8 mouse cellular contexts compared by ENCODE assay signal in genomic region chr15:78914823-78915659, GRCm38 (mm10). TPM values are rescaled to one million over a fixed set of nuclear protein-coding genes. Genes with fewer than 3 reads are reported as not detected.
DNase-seq lines count a peak whose midpoint lies in the region; ATAC-seq and TF ChIP-seq lines count a peak whose summit lies in the region.

No protein-coding gene starts in this region.

- peaks cover 21% of the 10 kb centered on the region for H3K79me2 ChIP-seq in MEL (ENCODE audit: control insufficient read depth, insufficient read depth, low read length, poor library complexity)

- 51% methylated on average over 8 of the region's 8 CpGs for WGBS in heart, embryonic 14.5 days
- WGBS in forebrain, postnatal 0 days: 43% methylated on average over 8 of the region's 8 CpGs
- WGBS in midbrain, embryonic 10.5 days: 55% methylated on average over 8 of the region's 8 CpGs

- peaks cover 10 to 20% of the 10 kb centered on the region in 2 experiments; a peak in 3 of 4 replicates for H3K4me1 ChIP-seq in heart, embryonic 14.5 days (ENCODE audit: control insufficient read depth in 2 of 2, insufficient read depth in 2 of 2, low read length in 2 of 2)
- peaks cover 4 to 28% of the 10 kb centered on the region in 2 experiments for H3K4me1 ChIP-seq in MEL (ENCODE audit: control insufficient read depth in 1 of 2, insufficient read depth in 2 of 2, low read length in 2 of 2)
- H3K4me1 ChIP-seq in forebrain, postnatal 0 days (ENCODE audit: insufficient read depth): peaks cover 25% of the 10 kb centered on the region
- peaks cover 51% of the 10 kb centered on the region for H3K4me1 ChIP-seq in midbrain, embryonic 10.5 days

- H3K4me2 ChIP-seq in heart, embryonic 14.5 days (ENCODE audit: low read length): peak overlapping the region; percentile 98
- H3K4me2 ChIP-seq in forebrain, postnatal 0 days (ENCODE audit: low read depth): peak overlapping the region; percentile 84

- peak overlapping the region; percentile 80 for H3K9ac ChIP-seq in heart, embryonic 14.5 days (ENCODE audit: low read length)
- peak overlapping the region; percentile 73 for H3K9ac ChIP-seq in MEL (ENCODE audit: control insufficient read depth, low read depth, low read length, poor library complexity, severe bottlenecking)
- peak overlapping the region; percentile 83 for H3K9ac ChIP-seq in forebrain, postnatal 0 days

- DNase-seq in heart, adult 11 months: no peak
- no peak for DNase-seq in MEL (ENCODE audit: low read depth, low spot score)
- DNase-seq in forebrain, postnatal 0 days: peak; percentile 17
- no peak for DNase-seq in midbrain, embryonic 10.5 days (ENCODE audit: low spot score)
- DNase-seq in adrenal gland, adult 18-20 months (ENCODE audit: low spot score in 2 of 2): no peak
- no peak for DNase-seq in spleen, postnatal 4 days (ENCODE audit: low spot score in 2 of 2)
- DNase-seq in left cerebral cortex, adult 11 months (ENCODE audit: low spot score): no peak

- no peaks in the 10 kb centered on the region for H3K9me3 ChIP-seq in heart, embryonic 14.5 days (ENCODE audit: control insufficient read depth, low read length)
- no peaks in the 10 kb centered on the region for H3K9me3 ChIP-seq in MEL (replicated peaks; ENCODE audit: insufficient read depth, low read length)
- no peaks in the 10 kb centered on the region for H3K9me3 ChIP-seq in forebrain, postnatal 0 days (ENCODE audit: low read length)
- no peaks in the 10 kb centered on the region for H3K9me3 ChIP-seq in midbrain, embryonic 10.5 days (replicated peaks)

- no peak for TF ChIP-seq EP300 in MEL (IDR thresholded peaks at IDR 0.05; ENCODE audit: low read depth in 1 of 2, low read length in 2 of 2)

- no peak for TF ChIP-seq RAD21 in MEL (IDR thresholded peaks at IDR 0.05; ENCODE audit: low read depth, low read length)

- no peak for TF ChIP-seq POLR2A in MEL (IDR thresholded peaks at IDR 0.05; ENCODE audit: control insufficient read depth in 1 of 2, insufficient read depth in 1 of 2, low read depth in 1 of 2, low read length in 2 of 2, poor library complexity in 1 of 2)

- no peak for TF ChIP-seq CTCF in MEL (IDR thresholded peaks at IDR 0.05 in 2 of 3, conservative IDR thresholded peaks at IDR 0.05 in 1 of 3; ENCODE audit: control insufficient read depth in 1 of 3, insufficient read depth in 1 of 3, low read depth in 2 of 3, low read length in 3 of 3, poor library complexity in 1 of 3, severe bottlenecking in 1 of 3)
- no peak for TF ChIP-seq CTCF in forebrain, postnatal 0 days (IDR thresholded peaks at IDR 0.05; ENCODE audit: low read depth)

- H3K36me3 ChIP-seq in heart, embryonic 14.5 days (ENCODE audit: control insufficient read depth, insufficient read depth, low read length): peaks cover 35% of the 10 kb centered on the region
- peaks cover 0 to 9% of the 10 kb centered on the region in 2 experiments; a peak in 2 of 4 replicates for H3K36me3 ChIP-seq in MEL (ENCODE audit: control insufficient read depth in 1 of 2, insufficient read depth in 2 of 2, low read length in 2 of 2)
- peaks cover 17% of the 10 kb centered on the region for H3K36me3 ChIP-seq in forebrain, postnatal 0 days (ENCODE audit: insufficient read depth)
- H3K36me3 ChIP-seq in midbrain, embryonic 10.5 days: peaks cover 45% of the 10 kb centered on the region

- H3K27me3 ChIP-seq in heart, embryonic 14.5 days (ENCODE audit: control insufficient read depth, insufficient read depth, low read length): no peaks in the 10 kb centered on the region
- H3K27me3 ChIP-seq in MEL (ENCODE audit: control insufficient read depth in 1 of 2, insufficient read depth in 2 of 2, low read length in 2 of 2): no peaks in the 10 kb centered on the region
- no peaks in the 10 kb centered on the region for H3K27me3 ChIP-seq in forebrain, postnatal 0 days (ENCODE audit: insufficient read depth, low read length)
- no peaks in the 10 kb centered on the region for H3K27me3 ChIP-seq in midbrain, embryonic 10.5 days (ENCODE audit: low read depth, poor library complexity, severe bottlenecking)

- H3K27ac ChIP-seq in heart, embryonic 14.5 days (replicated peaks in 1 of 2; ENCODE audit: control insufficient read depth in 1 of 2, insufficient read depth in 1 of 2, low read depth in 2 of 2, low read length in 2 of 2): no peak overlapping the region
- no peak overlapping the region for H3K27ac ChIP-seq in MEL (ENCODE audit: control insufficient read depth, low read depth, low read length)
- peak overlapping the region; percentile 98 for H3K27ac ChIP-seq in forebrain, postnatal 0 days (ENCODE audit: low read depth, low read length)
- peak overlapping the region; percentile 95 for H3K27ac ChIP-seq in midbrain, embryonic 10.5 days (replicated peaks)

- ATAC-seq in heart, embryonic 14.5 days (ENCODE audit: insufficient number of reproducible peaks, insufficient read depth, low FRiP score, low read depth): no peak
- no peak for ATAC-seq in forebrain, postnatal 0 days

- peak overlapping the region; percentile 66 to 79 for H3K4me3 ChIP-seq in heart, embryonic 14.5 days (ENCODE audit: control insufficient read depth in 1 of 2, insufficient read depth in 1 of 2, low read depth in 1 of 2, low read length in 2 of 2)
- peak overlapping the region; percentile 63 to 74 for H3K4me3 ChIP-seq in MEL (ENCODE audit: control insufficient read depth in 1 of 2, insufficient read depth in 1 of 2, low read depth in 2 of 2, low read length in 2 of 2)
- peak overlapping the region; percentile 72 for H3K4me3 ChIP-seq in forebrain, postnatal 0 days (ENCODE audit: low read depth, low read length)
- peak overlapping the region; percentile 91 for H3K4me3 ChIP-seq in midbrain, embryonic 10.5 days

TF ChIP-seq in MEL, 35 proteins besides CTCF, POLR2A, EP300 and RAD21:
- no peak for TF ChIP-seq GATA1 (IDR thresholded peaks at IDR 0.05; ENCODE audit: low read depth, low read length)
- 0 out of 2 replicates have a peak, but pooled peaks have one; percentile 21 for TF ChIP-seq NELFE (IDR thresholded peaks at IDR 0.05; ENCODE audit: low read depth, low read length)

RNA-seq across cellular contexts. Expression of gene Pdxp, which starts 1.3 kb away (rescaled TPM):
- 26.2 and 26.6 TPM in 2 replicates for polyA plus RNA-seq in heart, embryonic 14.5 days (2014; fragmentation: Nextera tagmentation; extraction: Ambion mirVana)
- total RNA-seq in MEL (2012; rRNA removed): 16.7 and 21.5 TPM in 2 replicates
- polyA plus RNA-seq in MEL (2012; ENCODE audit: insufficient read depth in 1 of 2, insufficient read length in 2 of 2, low read depth in 1 of 2, low replicate concordance in 2 of 2, missing spikeins in 1 of 2): 10 to 100 TPM in 1 of 2 experiments, not detected in 1; 25.4 TPM
- 263 and 283 TPM in 2 replicates for total RNA-seq in forebrain, postnatal 0 days (2014; rRNA removed)
- 174 and 175 TPM in 2 replicates for polyA plus RNA-seq in forebrain, postnatal 0 days (2015; fragmentation: Nextera tagmentation; extraction: Ambion mirVana)
- polyA plus RNA-seq in midbrain, embryonic 10.5 days (2016; fragmentation: Nextera tagmentation; extraction: Ambion mirVana): 27.3 and 29.8 TPM in 2 replicates
- total RNA-seq in adrenal gland, adult 18-20 months (2021): 1 to 10 TPM; 3.1 to 5.4 TPM

RNA-seq across cellular contexts. Expression of gene Lgals1, which starts 11.5 kb away (rescaled TPM):
- 708 and 842 TPM in 2 replicates for polyA plus RNA-seq in heart, embryonic 14.5 days (2014; fragmentation: Nextera tagmentation; extraction: Ambion mirVana)
- total RNA-seq in MEL (2012; rRNA removed): 974 and 1,054 TPM in 2 replicates
- polyA plus RNA-seq in MEL (2012; ENCODE audit: insufficient read depth in 1 of 2, insufficient read length in 2 of 2, low read depth in 1 of 2, low replicate concordance in 2 of 2, missing spikeins in 1 of 2): 1,000 to 10,000 TPM in 1 of 2 experiments, 100 to 1,000 TPM in 1; 646 to 1,010 TPM
- 31.8 and 43.6 TPM in 2 replicates for total RNA-seq in forebrain, postnatal 0 days (2014; rRNA removed)
- 63.2 and 99.4 TPM in 2 replicates for polyA plus RNA-seq in forebrain, postnatal 0 days (2015; fragmentation: Nextera tagmentation; extraction: Ambion mirVana)
- 341 and 392 TPM in 2 replicates for polyA plus RNA-seq in midbrain, embryonic 10.5 days (2016; fragmentation: Nextera tagmentation; extraction: Ambion mirVana)
- total RNA-seq in adrenal gland, adult 18-20 months (2021): 100 to 1,000 TPM; 300 to 824 TPM

RNA-seq across cellular contexts. Expression of gene Sh3bp1, which starts 15.5 kb away (rescaled TPM):
- 13.6 and 14.5 TPM in 2 replicates for polyA plus RNA-seq in heart, embryonic 14.5 days (2014; fragmentation: Nextera tagmentation; extraction: Ambion mirVana)
- 17.1 and 21.0 TPM in 2 replicates for total RNA-seq in MEL (2012; rRNA removed)
- polyA plus RNA-seq in MEL (2012; ENCODE audit: insufficient read depth in 1 of 2, insufficient read length in 2 of 2, low read depth in 1 of 2, low replicate concordance in 2 of 2, missing spikeins in 1 of 2): 10 to 100 TPM in 1 of 2 experiments, not detected in 1; 80.2 TPM
- 2.0 and 6.4 TPM in 2 replicates for total RNA-seq in forebrain, postnatal 0 days (2014; rRNA removed)
- polyA plus RNA-seq in forebrain, postnatal 0 days (2015; fragmentation: Nextera tagmentation; extraction: Ambion mirVana): 3.3 and 4.3 TPM in 2 replicates
- polyA plus RNA-seq in midbrain, embryonic 10.5 days (2016; fragmentation: Nextera tagmentation; extraction: Ambion mirVana): 16.5 and 18.7 TPM in 2 replicates
- total RNA-seq in adrenal gland, adult 18-20 months (2021): 1 to 10 TPM; 4.1 to 6.5 TPM

RNA-seq across cellular contexts. Expression of gene Gm49510, which starts 15.6 kb away (rescaled TPM):
- polyA plus RNA-seq in heart, embryonic 14.5 days (2014; fragmentation: Nextera tagmentation; extraction: Ambion mirVana): 0.16 TPM in 1 of 2 replicates, not detected in the other
- total RNA-seq in MEL (2012; rRNA removed): 0.27 TPM in 1 of 2 replicates, not detected in the other
- under 1 TPM in 1 of 2 experiments, not detected in 1; 0.17 TPM for polyA plus RNA-seq in MEL (2012; ENCODE audit: insufficient read depth in 1 of 2, insufficient read length in 2 of 2, low read depth in 1 of 2, low replicate concordance in 2 of 2, missing spikeins in 1 of 2)
- not detected in 2 replicates for total RNA-seq in forebrain, postnatal 0 days (2014; rRNA removed)
- not detected in 2 replicates for polyA plus RNA-seq in forebrain, postnatal 0 days (2015; fragmentation: Nextera tagmentation; extraction: Ambion mirVana)
- polyA plus RNA-seq in midbrain, embryonic 10.5 days (2016; fragmentation: Nextera tagmentation; extraction: Ambion mirVana): 0.12 TPM in 1 of 2 replicates, not detected in the other
- not detected for total RNA-seq in adrenal gland, adult 18-20 months (2021)

RNA-seq across cellular contexts. Expression of gene Nol12, which starts 19.7 kb away (rescaled TPM):
- polyA plus RNA-seq in heart, embryonic 14.5 days (2014; fragmentation: Nextera tagmentation; extraction: Ambion mirVana): 30.5 and 32.6 TPM in 2 replicates
- total RNA-seq in MEL (2012; rRNA removed): 39.0 and 40.8 TPM in 2 replicates
- polyA plus RNA-seq in MEL (2012; ENCODE audit: insufficient read depth in 1 of 2, insufficient read length in 2 of 2, low read depth in 1 of 2, low replicate concordance in 2 of 2, missing spikeins in 1 of 2): 100 to 1,000 TPM in 1 of 2 experiments, not detected in 1; 127 TPM
- 11.2 and 17.6 TPM in 2 replicates for total RNA-seq in forebrain, postnatal 0 days (2014; rRNA removed)
- 60.3 and 64.2 TPM in 2 replicates for polyA plus RNA-seq in forebrain, postnatal 0 days (2015; fragmentation: Nextera tagmentation; extraction: Ambion mirVana)
- polyA plus RNA-seq in midbrain, embryonic 10.5 days (2016; fragmentation: Nextera tagmentation; extraction: Ambion mirVana): 62.7 and 71.2 TPM in 2 replicates
- total RNA-seq in adrenal gland, adult 18-20 months (2021): 10 to 100 TPM; 41.2 to 47.0 TPM

Comparison
In these comparisons a context has a peak if more than half of its experiments do, and no peak if none do; other contexts are left out.
1. H3K27ac ChIP-seq: peak in forebrain, postnatal 0 days (single experiment) and midbrain, embryonic 10.5 days (single experiment); none in heart, embryonic 14.5 days (0 of 2) and MEL (single experiment).
2. Peak in every context shown above with its lines, with median percentiles within 50 percentile points of each other: H3K4me3 ChIP-seq and H3K9ac ChIP-seq.